Mouse (Mus musculus): ENCODE measurements around the gene Lyl1. TPM values are rescaled to one million over a fixed set of nuclear protein-coding genes. Genes with fewer than 3 reads are reported as not detected.

The Lyl1 gene
- total RNA-seq, 2 experiments from 2014 or later = 5.4 to 5.7 TPM

GRCm38 (mm10) chr8:84699861-84700322 lies 1.4 kb upstream of the Lyl1 start:
- peak; percentile 74 for DNase-seq
- intact Hi-C loops (cut with DNase I) = loop anchor here (2.0 kb wide), 2 partner anchors 35 to 61 kb away; no protein-coding TSS in a partner anchor

DNA sequence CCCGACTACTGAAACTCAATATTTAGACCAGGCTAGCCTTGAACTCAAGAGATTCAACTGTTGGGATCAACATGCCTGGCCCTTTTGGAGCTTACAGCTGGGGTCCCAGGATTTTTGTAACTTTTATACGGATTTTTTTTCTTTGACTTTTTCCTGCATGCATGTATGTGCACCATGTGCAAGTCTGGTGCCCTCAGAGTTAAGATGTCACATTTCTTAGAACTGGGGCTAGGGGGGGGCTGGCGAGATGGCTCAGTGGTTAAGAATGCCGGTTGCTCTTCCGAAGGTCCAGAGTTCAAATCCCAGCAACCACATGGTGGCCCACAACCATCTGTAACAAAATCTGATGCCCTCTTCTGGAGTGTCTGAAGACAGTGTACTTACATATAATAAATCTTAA lies 731 bp upstream of the Lyl1 start:
- no peak for DNase-seq
- intact Hi-C loops (cut with DNase I) = no loop called here

GRCm38 (mm10) chr8:84702561-84702960 lies 1.3 kb downstream of the Lyl1 start:
- no peak for DNase-seq
- intact Hi-C loops (cut with DNase I) = no loop called here

- intact Hi-C loops (cut with DNase I) = no loop called here
Measured at GRCm38 (mm10) chr8:84702963-84703465, 1.8 kb downstream of the Lyl1 start.

DNA sequence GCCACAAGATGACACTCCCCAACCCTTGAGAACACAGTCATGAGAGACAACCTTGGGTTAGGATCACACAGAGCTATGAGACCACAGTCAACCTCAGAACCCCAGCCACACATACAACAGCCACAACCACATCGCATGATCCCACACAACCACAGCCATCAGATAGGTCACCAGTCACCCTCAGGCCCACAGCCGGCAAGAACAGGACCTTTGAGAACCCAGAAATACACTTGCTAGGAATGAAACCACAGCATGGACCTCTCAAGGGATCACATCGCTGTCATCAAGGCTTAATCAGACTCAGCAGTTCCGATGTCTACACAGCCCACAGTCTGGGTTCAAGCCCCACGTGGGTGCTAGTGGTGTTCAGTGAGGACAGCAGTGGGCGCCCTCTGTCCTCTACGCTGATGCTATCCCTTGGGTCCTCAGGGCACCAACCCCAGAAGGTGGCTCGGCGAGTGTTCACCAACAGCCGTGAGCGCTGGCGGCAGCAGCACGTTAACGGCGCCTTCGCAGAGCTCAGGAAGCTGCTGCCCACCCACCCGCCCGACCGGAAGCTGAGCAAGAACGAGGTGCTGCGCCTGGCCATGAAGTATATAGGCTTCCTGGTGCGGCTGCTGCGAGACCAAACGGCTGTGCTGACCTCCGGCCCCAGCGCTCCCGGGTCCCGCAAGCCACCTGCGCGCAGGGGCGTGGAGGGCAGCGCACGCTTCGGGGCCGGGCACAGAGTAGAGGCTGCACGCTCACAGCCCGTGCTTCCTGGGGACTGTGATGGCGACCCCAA lies 2.4 kb downstream of the Lyl1 start:
- intact Hi-C loops (cut with DNase I) = no loop called here
- no peak for DNase-seq

More at GRCm38 (mm10) chr8:84702963-84703465, 1.8 kb downstream of the Lyl1 start:
- DNase-seq = no peak

DNA sequence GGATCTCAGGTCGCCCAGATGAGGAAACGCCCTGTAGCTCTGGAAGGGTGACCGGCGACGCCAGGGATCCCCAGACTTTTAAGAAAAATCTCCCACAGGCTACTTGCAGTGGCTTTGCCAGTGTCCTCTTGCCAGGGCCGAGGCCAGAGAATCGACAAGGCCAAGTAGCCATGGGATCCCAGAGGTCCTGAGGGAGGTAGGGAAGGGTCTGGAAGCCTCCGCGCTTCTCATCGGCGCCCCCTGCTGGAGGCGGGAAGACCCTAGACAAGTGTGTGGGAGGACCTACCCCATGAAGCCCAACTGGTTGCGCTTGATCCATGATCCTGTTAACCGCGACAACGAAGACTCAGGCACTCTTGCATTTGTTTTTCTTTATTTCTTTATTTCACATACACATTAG lies 3.1 kb downstream of the Lyl1 start:
- intact Hi-C loops (cut with DNase I) = no loop called here
- DNase-seq = peak; percentile 89 to 92

DNA sequence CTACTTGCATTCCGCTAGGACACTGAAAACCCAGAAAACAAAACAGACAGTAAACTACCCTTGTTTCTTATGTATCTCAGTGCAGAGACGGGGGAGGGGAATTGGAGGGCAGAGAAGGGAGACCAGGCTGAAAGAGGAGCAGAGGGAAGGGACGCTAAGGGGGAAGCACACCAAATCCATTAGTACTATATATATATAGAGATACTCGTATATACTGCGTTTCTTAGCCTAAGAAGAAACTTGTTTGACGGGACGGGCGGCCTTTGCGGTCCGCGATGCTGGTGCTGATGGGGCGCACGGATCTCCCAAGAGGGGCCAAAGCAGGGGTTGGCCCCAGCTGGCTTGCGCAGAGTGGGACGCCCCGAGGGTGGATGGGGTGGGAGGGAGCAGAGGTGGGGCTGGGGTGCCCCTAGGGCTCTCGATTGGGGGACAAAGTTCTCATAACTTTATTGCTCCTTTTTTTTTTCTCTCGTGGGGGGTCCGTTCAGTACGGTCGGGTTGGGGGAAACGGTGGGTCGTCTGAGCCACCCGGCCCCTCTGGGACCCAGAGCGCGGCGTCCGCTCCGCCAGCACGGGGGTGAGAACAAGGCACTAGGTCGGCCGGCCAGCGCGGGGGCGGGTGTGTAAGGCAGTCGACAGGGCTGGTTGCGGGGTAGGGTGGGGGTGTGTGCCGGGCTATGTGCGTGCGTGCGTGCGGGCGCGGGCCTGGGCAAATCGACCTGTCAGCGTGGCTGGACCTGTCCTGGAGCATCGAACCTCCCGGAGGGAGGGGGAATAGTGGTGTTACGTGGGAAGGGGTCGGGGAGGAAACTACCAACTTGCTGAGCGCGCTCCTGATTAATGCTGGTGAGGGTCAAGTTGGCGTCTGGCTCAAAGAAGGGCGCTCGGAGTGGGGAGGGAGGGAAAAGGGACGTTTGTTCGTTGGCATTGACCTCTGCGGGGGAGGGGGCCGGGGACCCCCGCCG lies 3.9 kb downstream of the Lyl1 start:
- peak; percentile 44 to 68 for DNase-seq
- intact Hi-C loops (cut with DNase I) = loop anchor here (5.0 kb wide), 1 partner anchor 113 kb away; no protein-coding TSS in a partner anchor

- intact Hi-C loops (cut with DNase I) = loop anchor here (5.0 kb wide), 1 partner anchor 114 kb away; no protein-coding TSS in a partner anchor
- no peak for DNase-seq
Measured at GRCm38 (mm10) chr8:84705960-84706359, 4.7 kb downstream of the Lyl1 start.

GRCm38 (mm10) chr8:84706610-84707266 lies 5.5 kb downstream of the Lyl1 start:
- DNase-seq = peak; percentile 63 to 69
- intact Hi-C loops (cut with DNase I) = loop anchor here (5.0 kb wide), 1 partner anchor 114 kb away; no protein-coding TSS in a partner anchor

- intact Hi-C loops (cut with DNase I) = loop anchor here (5.0 kb wide), 1 partner anchor 115 kb away; no protein-coding TSS in a partner anchor
- peak; percentile 56 to 69 for DNase-seq
Measured at GRCm38 (mm10) chr8:84707267-84707883, 6.1 kb downstream of the Lyl1 start.

GRCm38 (mm10) chr8:84708071-84708541 lies 6.8 kb downstream of the Lyl1 start:
- intact Hi-C loops (cut with DNase I) = loop anchor here (5.0 kb wide), 1 partner anchor 116 kb away; no protein-coding TSS in a partner anchor
- peak in 1 of 2 experiments; percentile 55 for DNase-seq

GRCm38 (mm10) chr8:84708774-84709475 lies 7.7 kb downstream of the Lyl1 start:
- DNase-seq = peak; percentile 90
- intact Hi-C loops (cut with DNase I) = loop anchor here (1.0 to 5.0 kb wide), 3 partner anchors 16 to 117 kb away; no protein-coding TSS in a partner anchor

- no peak for DNase-seq
Measured at GRCm38 (mm10) chr8:84709931-84710330, 8.7 kb downstream of the Lyl1 start.

GRCm38 (mm10) chr8:84711312-84711711 lies 10.1 kb downstream of the Lyl1 start:
- intact Hi-C loops (cut with DNase I) = no loop called here
- DNase-seq = no peak

More at GRCm38 (mm10) chr8:84709931-84710330, 8.7 kb downstream of the Lyl1 start:
- intact Hi-C loops (cut with DNase I) = loop anchor here (1.0 to 5.0 kb wide), 4 partner anchors 15 to 118 kb away; no protein-coding TSS in a partner anchor

GRCm38 (mm10) chr8:84711933-84712758 lies 10.9 kb downstream of the Lyl1 start:
- DNase-seq = peak in 1 of 2 experiments; percentile 76
- intact Hi-C loops (cut with DNase I) = no loop called here

GRCm38 (mm10) chr8:84712759-84713120 lies 11.5 kb downstream of the Lyl1 start:
- DNase-seq = no peak
- intact Hi-C loops (cut with DNase I) = no loop called here

DNA sequence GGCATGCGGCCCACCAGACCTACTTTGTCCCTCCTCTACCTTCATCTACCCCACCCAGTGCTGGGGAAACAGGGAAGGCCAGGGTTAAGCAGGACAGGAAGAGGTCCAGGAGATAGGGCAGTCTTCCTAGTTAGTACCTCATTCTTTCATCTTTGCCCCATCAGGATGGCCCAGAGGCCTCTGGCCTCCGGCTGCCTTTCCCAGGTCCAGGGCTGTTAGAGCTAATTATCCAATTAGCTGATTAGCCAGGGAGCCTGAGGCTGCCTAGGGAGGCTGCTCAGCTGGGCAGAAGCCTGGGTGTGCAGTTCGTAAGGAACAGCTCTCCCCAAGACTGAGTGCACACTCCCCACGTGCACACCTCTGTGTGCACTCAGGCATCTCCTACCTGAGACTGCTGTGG lies 12.1 kb downstream of the Lyl1 start:
- intact Hi-C loops (cut with DNase I) = no loop called here
- DNase-seq = no peak

GRCm38 (mm10) chr8:84714161-84714560 lies 12.9 kb downstream of the Lyl1 start:
- intact Hi-C loops (cut with DNase I) = no loop called here
- DNase-seq = no peak
